Mouse (Mus musculus): ENCODE measurements around the gene Pon1.

Pon1 gene

GRCm38 (mm10) chr6:5174179-5174812 lies 19.4 kb downstream of the Pon1 start:
- no peak for DNase-seq

- DNase-seq = no peak
Measured at GRCm38 (mm10) chr6:5172571-5172970, 21.2 kb downstream of the Pon1 start.

- DNase-seq = no peak
Measured at GRCm38 (mm10) chr6:5171418-5171817, 22.3 kb downstream of the Pon1 start.

GRCm38 (mm10) chr6:5168158-5168557 lies 25.6 kb downstream of the Pon1 start:
- DNase-seq = no peak

- DNase-seq = peak in 1 of 2 experiments; percentile 9
Measured at GRCm38 (mm10) chr6:5167051-5167677, 26.6 kb downstream of the Pon1 start.

GRCm38 (mm10) chr6:5164855-5165254 lies 28.9 kb downstream of the Pon1 start:
- DNase-seq = no peak

- no peak for DNase-seq
Measured at GRCm38 (mm10) chr6:5163507-5164144, 30.1 kb downstream of the Pon1 start.

GRCm38 (mm10) chr6:5162052-5162451 lies 31.7 kb downstream of the Pon1 start:
- no peak for DNase-seq

GRCm38 (mm10) chr6:5159385-5159791 lies 34.4 kb downstream of the Pon1 start:
- no peak for DNase-seq

GRCm38 (mm10) chr6:5156541-5157425 lies 37.0 kb downstream of the Pon1 start:
- no peak for DNase-seq

- no peak for DNase-seq
Measured at GRCm38 (mm10) chr6:5155313-5155927, 38.3 kb downstream of the Pon1 start.

- no peak for DNase-seq
Measured at GRCm38 (mm10) chr6:5154786-5155185, 39.0 kb downstream of the Pon1 start.

GRCm38 (mm10) chr6:5152185-5152584 lies 41.6 kb downstream of the Pon1 start:
- DNase-seq = no peak

GRCm38 (mm10) chr6:5151171-5151570 lies 42.6 kb downstream of the Pon1 start:
- DNase-seq = no peak

- no peak for DNase-seq
Measured at GRCm38 (mm10) chr6:5149941-5150340, 43.8 kb downstream of the Pon1 start.

- no peak for DNase-seq
Measured at GRCm38 (mm10) chr6:5147488-5148142, 46.1 kb downstream of the Pon1 start.

- DNase-seq = no peak
Measured at GRCm38 (mm10) chr6:5139666-5140065, 54.1 kb downstream of the Pon1 start.

GRCm38 (mm10) chr6:5138875-5139631 lies 54.7 kb downstream of the Pon1 start:
- no peak for DNase-seq

GRCm38 (mm10) chr6:5136046-5136445 lies 57.7 kb downstream of the Pon1 start:
- peak; percentile 33 to 54 for DNase-seq

GRCm38 (mm10) chr6:5134986-5135385 lies 58.8 kb downstream of the Pon1 start:
- no peak for DNase-seq

GRCm38 (mm10) chr6:5129364-5130093 lies 64.2 kb downstream of the Pon1 start:
- no peak for DNase-seq

Measured in kidney, postnatal 36 days (tissue).